Mouse (Mus musculus): ENCODE measurements at regions not wholly inside any gene's neighbourhood (a gene's known extent, or its start where the extent isn't known, plus 50 kb on each side); places are given as distances from the start of the nearest gene placed in this dataset.
A peak's percentile ranks its signal among the peaks of the same experiment; 100 is the strongest.

DNA sequence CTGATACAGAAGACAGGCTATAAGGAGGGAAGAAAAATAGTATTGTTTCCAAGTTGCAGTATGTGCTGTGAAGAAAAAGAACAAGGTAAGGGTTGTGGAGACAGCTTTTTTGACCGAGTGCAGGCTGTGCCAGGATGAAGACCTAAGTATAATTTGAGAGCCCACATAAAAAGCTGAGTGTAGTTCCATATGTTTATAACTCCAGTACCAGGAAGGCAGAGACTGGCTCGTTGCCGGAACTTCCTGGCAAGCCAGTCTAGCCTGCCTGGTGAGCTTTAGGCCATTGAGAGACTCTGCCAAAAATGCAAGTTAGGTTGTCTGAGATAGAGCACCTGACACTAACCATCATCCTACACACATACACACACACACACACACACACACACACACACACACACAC, 308.7 kb upstream of the Arhgap42 start:
- H3K9ac ChIP-seq (replicated peaks; ENCODE audit: low read length): no peak overlapping the region
- H3K27ac ChIP-seq: no peak overlapping the region
- no peaks in the 10 kb centered on the region for H3K9me3 ChIP-seq (ENCODE audit: low read length)
- no peak for ATAC-seq
- no peak for TF ChIP-seq CTCF (IDR thresholded peaks at IDR 0.05; ENCODE audit: low read depth)
- DNase-seq (ENCODE audit: low spot score): no peak
- H3K4me1 ChIP-seq (ENCODE audit: insufficient read depth, low read length): no peaks in the 10 kb centered on the region
- WGBS: 70% methylated on average over 3 of the region's 3 CpGs
- H3K4me3 ChIP-seq (ENCODE audit: low read length): no peak overlapping the region
- no peaks in the 10 kb centered on the region for H3K27me3 ChIP-seq (ENCODE audit: insufficient read depth, low read length)
- no peak overlapping the region for H3K4me2 ChIP-seq (ENCODE audit: low read depth, low read length)
- no peaks in the 10 kb centered on the region for H3K36me3 ChIP-seq (ENCODE audit: insufficient read depth, low read length)

DNA sequence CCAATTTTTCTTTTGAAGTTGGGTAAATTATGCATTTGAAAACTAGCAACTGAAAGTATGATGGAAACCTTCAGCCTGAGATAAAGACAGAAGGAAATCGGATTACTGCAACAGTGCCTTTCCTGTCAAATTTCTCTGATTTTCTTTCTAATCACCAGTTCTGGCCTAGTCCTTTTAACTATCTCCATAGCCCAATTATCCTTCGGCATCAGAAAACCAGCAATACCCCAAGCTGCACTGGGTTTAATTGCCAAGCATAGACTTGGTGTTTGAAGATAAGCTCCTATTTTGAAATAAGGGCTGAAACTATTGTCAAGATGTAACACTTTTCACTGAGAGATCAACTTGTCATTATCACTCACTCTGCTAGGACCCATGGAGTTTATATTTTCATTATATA, 308.2 kb upstream of the Arhgap42 start:
- WGBS: 76% methylated on average over 2 of the region's 2 CpGs
- Histone ChIP-seq H3K4me2 (ENCODE audit: low read depth, low read length) (no peak overlapping the region), H3K36me3 (ENCODE audit: insufficient read depth, low read length) (no peaks in the 10 kb centered on the region), H3K4me3 (ENCODE audit: low read length) (no peak overlapping the region), H3K4me1 (ENCODE audit: insufficient read depth, low read length) (no peaks in the 10 kb centered on the region), H3K9me3 (ENCODE audit: low read length) (no peaks in the 10 kb centered on the region), H3K27me3 (ENCODE audit: insufficient read depth, low read length) (no peaks in the 10 kb centered on the region), H3K27ac (no peak overlapping the region), H3K9ac (replicated peaks; ENCODE audit: low read length) (no peak overlapping the region)
- DNase-seq (ENCODE audit: low spot score) (no peak), ATAC-seq (no peak)
- TF ChIP-seq CTCF (IDR thresholded peaks at IDR 0.05; ENCODE audit: low read depth): no peak

DNA sequence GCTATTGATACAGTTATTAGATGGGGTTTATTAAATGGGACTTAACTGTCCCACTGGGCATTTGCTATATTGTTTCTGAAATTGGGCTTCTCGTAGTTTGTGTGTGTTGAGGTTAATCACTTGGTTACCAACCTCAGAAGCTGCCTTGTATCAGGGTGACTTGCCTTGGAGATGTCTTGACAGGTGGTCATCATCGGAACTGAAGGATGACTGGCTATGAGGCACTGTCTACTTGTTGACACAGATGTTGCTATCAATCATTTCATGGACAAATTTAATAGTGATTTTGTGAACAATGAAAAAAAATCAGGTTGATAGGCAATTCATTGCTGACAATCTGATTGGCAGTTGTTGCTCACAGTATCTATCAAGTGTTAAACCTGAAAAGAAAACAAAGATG, 261.4 kb upstream of the Arhgap42 start:
- Histone ChIP-seq H3K9ac (replicated peaks; ENCODE audit: low read length) (no peak overlapping the region), H3K4me3 (ENCODE audit: low read length) (no peak overlapping the region), H3K4me2 (ENCODE audit: low read depth, low read length) (no peak overlapping the region), H3K27me3 (ENCODE audit: insufficient read depth, low read length) (no peaks in the 10 kb centered on the region), H3K9me3 (ENCODE audit: low read length) (no peaks in the 10 kb centered on the region), H3K27ac (no peak overlapping the region), H3K4me1 (ENCODE audit: insufficient read depth, low read length) (no peaks in the 10 kb centered on the region), H3K36me3 (ENCODE audit: insufficient read depth, low read length) (no peaks in the 10 kb centered on the region)
- WGBS: 85% methylated on average over 2 of the region's 2 CpGs
- DNase-seq (ENCODE audit: low spot score): no peak
- TF ChIP-seq CTCF (IDR thresholded peaks at IDR 0.05; ENCODE audit: low read depth): no peak
- ATAC-seq: no peak

DNA sequence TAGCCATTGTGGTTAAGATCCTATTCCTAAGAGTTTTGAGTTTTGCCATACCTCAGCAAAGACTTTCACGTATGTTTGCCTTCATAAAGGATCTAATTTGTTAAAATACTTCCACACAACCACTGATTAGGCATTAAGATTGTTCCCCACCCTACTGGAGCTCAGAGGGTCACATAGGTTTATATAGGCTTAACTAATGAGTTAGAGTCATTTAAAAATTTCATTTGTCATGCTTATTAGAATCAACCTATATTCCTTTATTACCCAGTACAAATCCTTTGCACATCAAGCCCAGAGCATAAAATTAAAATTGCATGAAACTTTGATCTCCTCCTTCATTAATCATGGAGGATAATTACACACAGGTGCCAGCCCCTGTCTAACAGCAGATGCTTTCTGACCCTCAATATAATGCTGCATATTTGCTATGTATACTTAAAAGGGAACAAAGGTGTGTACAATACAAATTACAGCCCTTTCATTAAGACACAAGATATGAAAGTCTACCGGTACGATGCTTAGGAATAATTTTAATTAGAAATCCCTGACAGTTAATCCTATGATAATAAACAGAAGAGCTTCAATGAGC, 254.8 kb upstream of the Arhgap42 start:
- no peak overlapping the region for H3K27ac ChIP-seq
- no peak overlapping the region for H3K4me3 ChIP-seq (ENCODE audit: low read length)
- ATAC-seq: no peak
- no peaks in the 10 kb centered on the region for H3K36me3 ChIP-seq (ENCODE audit: insufficient read depth, low read length)
- WGBS: 60% methylated on average over 3 of the region's 3 CpGs
- H3K9ac ChIP-seq (replicated peaks; ENCODE audit: low read length): no peak overlapping the region
- H3K4me1 ChIP-seq (ENCODE audit: insufficient read depth, low read length): no peaks in the 10 kb centered on the region
- H3K4me2 ChIP-seq (ENCODE audit: low read depth, low read length): no peak overlapping the region
- H3K9me3 ChIP-seq (ENCODE audit: low read length): no peaks in the 10 kb centered on the region
- DNase-seq (ENCODE audit: low spot score): no peak
- TF ChIP-seq CTCF (IDR thresholded peaks at IDR 0.05; ENCODE audit: low read depth): no peak
- H3K27me3 ChIP-seq (ENCODE audit: insufficient read depth, low read length): no peaks in the 10 kb centered on the region

DNA sequence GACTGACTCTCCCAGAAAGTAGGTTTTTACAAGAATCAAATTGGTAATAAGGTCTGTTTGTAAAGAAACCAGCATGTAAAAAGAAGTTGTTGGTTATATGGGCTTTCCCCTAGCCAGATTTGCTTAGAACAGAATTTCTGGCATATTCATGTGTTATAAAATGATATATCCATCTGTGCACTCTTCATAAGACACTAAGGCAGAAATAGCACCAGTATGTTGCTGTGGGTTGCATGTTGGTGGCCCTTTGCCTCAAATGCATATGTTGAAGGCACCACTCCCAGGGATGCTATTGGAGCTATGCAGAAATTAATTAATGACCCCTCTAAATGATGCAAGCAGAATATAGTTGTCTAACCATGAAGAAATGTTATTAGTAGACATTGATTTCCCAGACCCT, 238.2 kb upstream of the Arhgap42 start:
- H3K4me2 ChIP-seq (ENCODE audit: low read depth, low read length): no peak overlapping the region
- no peak overlapping the region for H3K9ac ChIP-seq (replicated peaks; ENCODE audit: low read length)
- H3K36me3 ChIP-seq (ENCODE audit: insufficient read depth, low read length): no peaks in the 10 kb centered on the region
- no peak overlapping the region for H3K27ac ChIP-seq
- H3K9me3 ChIP-seq (ENCODE audit: low read length): no peaks in the 10 kb centered on the region
- no peak for TF ChIP-seq CTCF (IDR thresholded peaks at IDR 0.05; ENCODE audit: low read depth)
- DNase-seq (ENCODE audit: low spot score) (no peak), ATAC-seq (no peak)
- no peak overlapping the region for H3K4me3 ChIP-seq (ENCODE audit: low read length)
- no peaks in the 10 kb centered on the region for H3K27me3 ChIP-seq (ENCODE audit: insufficient read depth, low read length)
- H3K4me1 ChIP-seq (ENCODE audit: insufficient read depth, low read length): no peaks in the 10 kb centered on the region

DNA sequence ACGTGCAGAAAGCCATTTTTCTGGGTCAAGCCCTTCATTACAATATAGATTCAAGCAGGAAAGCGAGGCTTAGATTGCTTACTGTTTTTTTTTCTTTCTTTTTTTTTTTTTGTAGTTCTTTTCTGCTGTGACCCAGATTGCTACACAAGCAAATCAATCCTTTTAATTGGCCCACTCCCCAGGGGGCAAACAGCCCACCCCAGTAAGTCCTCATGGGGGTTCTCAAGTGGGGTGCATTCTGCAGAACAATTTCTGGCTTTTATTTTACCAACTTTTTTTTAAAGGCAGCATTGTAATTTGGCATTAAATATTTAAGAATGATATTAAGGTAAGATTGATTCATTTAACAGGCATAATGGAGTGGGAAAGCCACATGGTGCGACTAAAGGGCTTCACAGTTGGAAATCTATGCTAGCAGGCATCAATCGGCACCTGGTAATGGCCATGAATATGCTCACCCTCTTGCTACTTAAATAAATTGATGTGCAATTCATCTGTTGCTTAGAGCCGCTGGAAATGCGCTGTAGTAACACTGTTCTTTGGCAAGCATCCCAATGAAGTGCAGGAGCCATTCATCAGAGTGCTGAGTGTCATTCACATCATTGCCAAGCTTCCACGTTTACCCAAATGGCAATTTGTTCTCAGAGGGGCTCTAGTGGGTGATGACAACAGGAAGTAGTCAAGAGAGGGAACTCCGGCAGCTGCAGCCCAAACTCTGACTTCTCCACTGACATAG, 236.3 kb upstream of the Arhgap42 start:
- DNase-seq (ENCODE audit: low spot score) (peak; percentile 77), ATAC-seq (0 out of 2 replicates have a peak, but pooled peaks have one; percentile 58)
- Histone ChIP-seq H3K27me3 (ENCODE audit: insufficient read depth, low read length) (no peaks in the 10 kb centered on the region), H3K36me3 (ENCODE audit: insufficient read depth, low read length) (no peaks in the 10 kb centered on the region), H3K9ac (replicated peaks; ENCODE audit: low read length) (no peak overlapping the region), H3K9me3 (ENCODE audit: low read length) (no peaks in the 10 kb centered on the region), H3K4me2 (ENCODE audit: low read depth, low read length) (0 out of 2 replicates have a peak overlapping the region, but pooled peaks have one; percentile 5), H3K4me1 (ENCODE audit: insufficient read depth, low read length) (no peaks in the 10 kb centered on the region), H3K27ac (no peak overlapping the region), H3K4me3 (ENCODE audit: low read length) (no peak overlapping the region)
- no peak for TF ChIP-seq CTCF (IDR thresholded peaks at IDR 0.05; ENCODE audit: low read depth)
- 18% methylated on average over 8 of the region's 8 CpGs for WGBS

DNA sequence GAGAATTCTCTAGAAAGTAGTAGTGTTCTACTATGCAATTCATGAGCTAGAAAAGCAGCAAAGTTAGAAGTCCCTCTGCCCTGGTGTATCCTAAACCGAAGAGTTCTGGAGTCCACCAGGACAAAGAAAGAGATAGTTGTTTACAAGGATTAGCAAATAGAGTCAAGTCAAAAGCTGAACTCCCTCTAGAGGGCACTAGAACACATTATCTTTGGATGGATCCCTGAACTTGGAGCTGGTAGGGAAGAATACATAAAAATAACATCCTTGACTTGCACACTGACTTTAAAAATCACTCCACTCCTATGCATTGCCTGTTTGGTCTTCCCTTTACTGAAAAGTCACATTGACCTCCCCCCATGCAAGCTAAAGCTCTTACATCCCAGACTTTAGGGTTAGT, 205.3 kb upstream of the Arhgap42 start:
- no peaks in the 10 kb centered on the region for H3K36me3 ChIP-seq (ENCODE audit: insufficient read depth, low read length)
- no peak overlapping the region for H3K4me2 ChIP-seq (ENCODE audit: low read depth, low read length)
- ATAC-seq (no peak), DNase-seq (ENCODE audit: low spot score) (peak; percentile 1)
- no peak overlapping the region for H3K9ac ChIP-seq (replicated peaks; ENCODE audit: low read length)
- no peak overlapping the region for H3K27ac ChIP-seq
- H3K4me3 ChIP-seq (ENCODE audit: low read length): no peak overlapping the region
- H3K9me3 ChIP-seq (ENCODE audit: low read length): no peaks in the 10 kb centered on the region
- TF ChIP-seq CTCF (IDR thresholded peaks at IDR 0.05; ENCODE audit: low read depth): 0 out of 2 replicates have a peak, but pooled peaks have one; percentile 12
- WGBS: 85% methylated on average over 1 of the region's 1 CpGs
- no peaks in the 10 kb centered on the region for H3K4me1 ChIP-seq (ENCODE audit: insufficient read depth, low read length)
- H3K27me3 ChIP-seq (ENCODE audit: insufficient read depth, low read length): no peaks in the 10 kb centered on the region

All from hindbrain, postnatal 0 days (tissue).